12 mouse cellular contexts compared by ENCODE assay signal in the genomic region with DNA sequence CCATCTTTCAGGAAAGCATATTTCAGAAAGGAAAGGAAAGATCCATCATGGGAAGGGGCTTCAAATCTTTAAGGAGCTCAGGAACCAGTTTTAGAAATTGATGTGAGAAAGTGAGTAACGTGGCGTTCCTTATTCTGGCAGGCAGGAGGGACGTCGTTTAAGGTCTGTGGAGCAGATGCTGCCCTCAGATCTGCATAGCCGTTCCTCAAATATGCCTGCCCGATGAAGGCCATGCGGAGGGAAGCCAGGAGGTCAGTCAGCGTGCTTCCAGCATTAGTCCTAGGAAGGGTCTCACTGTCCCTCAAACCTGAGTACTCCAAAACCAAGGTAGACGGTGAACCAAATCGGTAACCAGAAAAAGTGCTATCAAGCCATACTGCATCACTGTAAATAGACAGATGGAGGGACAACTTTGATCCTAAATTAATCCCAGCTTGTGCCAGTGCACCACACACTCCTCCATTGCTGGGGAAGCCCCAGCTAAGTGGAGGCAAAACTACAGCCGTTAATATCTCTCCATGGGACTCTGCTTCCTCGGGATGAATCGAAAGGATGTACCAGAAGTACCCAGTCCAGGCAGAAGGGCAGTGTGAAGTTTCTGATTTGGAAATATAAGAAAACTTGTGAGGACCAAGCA.
A peak's percentile ranks its signal among the peaks of the same experiment; 100 is the strongest.
DNase-seq lines count a peak whose midpoint lies in the region; TF ChIP-seq lines count a peak whose summit lies in the region.
"Had no signal": no experiment of that assay in that cellular context is flagged by ENCODE, and none has a peak within 500 bp of the region (broad histone marks: within the 10 kb centered on the region; RNA-seq: fewer than 3 reads in every experiment).

No protein-coding gene starts in this region.

- peak; percentile 47 to 55 for DNase-seq in cerebellum, postnatal 10 days
- no peak for DNase-seq in cerebellum, adult 11-12 months
- DNase-seq in left cerebral cortex, adult 2 months (ENCODE audit: extremely low spot score in 1 of 2, low spot score in 2 of 2), result no peak
- no peak for DNase-seq in left cerebral cortex, adult 9 months (ENCODE audit: low spot score in 2 of 2)
- no peak for DNase-seq in hindbrain, embryonic 10.5 days (ENCODE audit: low spot score)
- DNase-seq in neural tube, embryonic 10.5 days (ENCODE audit: extremely low spot score, low spot score), result peak; percentile 13
- DNase-seq in lung, postnatal 10 days, result no peak
- no peak for DNase-seq in lung, postnatal 36 days
- DNase-seq: liver; lung, adult 2 months; thymus, postnatal 14 days had no signal

- H3K4me1 ChIP-seq in hindbrain, embryonic 10.5 days (replicated peaks), result peaks cover 3% of the 10 kb centered on the region; the same call in 1 of the 2 replicates

- TF ChIP-seq CTCF in left cerebral cortex, adult 2 months (IDR thresholded peaks at IDR 0.05), result no peak

- no peaks in the 10 kb centered on the region for H3K9me3 ChIP-seq in hindbrain, embryonic 10.5 days
- H3K9me3 ChIP-seq: heart, embryonic 15.5 days had no signal

- intact Hi-C loops in left cerebral cortex, adult 2 months (cut with DNase I), result loop anchor here (1.0 to 10.0 kb wide), 4 partner anchors 422 to 770 kb away; no protein-coding TSS in a partner anchor

- no peak overlapping the region for H3K4me3 ChIP-seq in left cerebral cortex, adult 2 months
- no peak overlapping the region for H3K4me3 ChIP-seq in hindbrain, embryonic 10.5 days
- H3K4me3 ChIP-seq: heart, embryonic 15.5 days had no signal

- WGBS in hindbrain, embryonic 10.5 days, result 78% methylated on average over 13 of the region's 13 CpGs

- H3K27me3 ChIP-seq in hindbrain, embryonic 10.5 days (ENCODE audit: insufficient read depth, poor library complexity, severe bottlenecking), result no peaks in the 10 kb centered on the region
- H3K27me3 ChIP-seq: heart, embryonic 15.5 days had no signal

- H3K27ac ChIP-seq in left cerebral cortex, adult 2 months, result peak overlapping the region; percentile 42; the same call in 1 of the 2 replicates
- 0 out of 2 replicates have a peak overlapping the region, but pooled peaks have one; percentile 40 for H3K27ac ChIP-seq in hindbrain, embryonic 10.5 days
- H3K27ac ChIP-seq: heart, embryonic 15.5 days had no signal

- H3K36me3 ChIP-seq in hindbrain, embryonic 10.5 days, result no peaks in the 10 kb centered on the region
- H3K36me3 ChIP-seq: heart, embryonic 15.5 days had no signal

Comparison
In these comparisons a context has a peak if more than half of its experiments do, and no peak if none do; other contexts are left out.
1. DNase-seq: peak in cerebellum, postnatal 10 days (2 of 2) and neural tube, embryonic 10.5 days (single experiment); none in cerebellum, adult 11-12 months (single experiment), left cerebral cortex, adult 2 months (0 of 2), left cerebral cortex, adult 9 months (0 of 2), hindbrain, embryonic 10.5 days (single experiment), lung, postnatal 10 days (single experiment) and lung, postnatal 36 days (single experiment).